Mouse (Mus musculus) embryonic facial prominence, embryonic 11.5 days (tissue): ENCODE data around the gene Pnpla5. TPM values are rescaled to one million over a fixed set of nuclear protein-coding genes. Genes with fewer than 3 reads are reported as not detected.
"Not testable (repeated sequence)": the region's sequence is repeated elsewhere in the genome, so short reads cannot be mapped to it uniquely, and the experiment has no call there.

ENCODE experiments used
- ATAC-seq: fragments of 200-750 bp; cut with Nextera tagmentation; replicated peaks from 2 replicates; pipeline ENCODE4 v1.8.0; 2017; ENCODE audit warnings: low read depth; ENCODE audit not compliant: insufficient number of reproducible peaks, low FRiP score, low TSS enrichment
- DNase-seq: peaks from one replicate; pipeline ENCODE4 v3.0.0-alpha.2; 2015; ENCODE audit warnings: low spot score
- H3K27ac ChIP-seq: fragments of 300-500 bp; sonication (generic); replicated peaks from 2 replicates; pipeline ENCODE4 v1.5.1; 2014; ENCODE audit warnings: mild to moderate bottlenecking, low read depth, low read length, control low read depth
- H3K27me3 ChIP-seq: fragments of 300-500 bp; sonication (generic); 2 replicates; pipeline ENCODE4 v1.6.1; 2014; ENCODE audit warnings: mild to moderate bottlenecking, low read length, moderate library complexity, mixed read lengths; ENCODE audit not compliant: control insufficient read depth, insufficient read depth
- H3K36me3 ChIP-seq: fragments of 300-500 bp; sonication (generic); replicated peaks from 2 replicates; pipeline ENCODE4 v1.6.1; 2014; ENCODE audit warnings: low read depth, mild to moderate bottlenecking, low read length, moderate library complexity, mixed read lengths; ENCODE audit not compliant: control insufficient read depth, insufficient read depth
- H3K4me1 ChIP-seq: fragments of 300-500 bp; sonication (generic); 2 replicates; pipeline ENCODE4 v1.6.1; 2014; ENCODE audit warnings: low read length, mixed read lengths; ENCODE audit not compliant: control insufficient read depth, insufficient read depth
- H3K4me2 ChIP-seq: fragments of 300-500 bp; sonication (generic); 2 replicates; pipeline ENCODE4 v1.6.1; 2014; ENCODE audit warnings: low read depth, mild to moderate bottlenecking, control low read depth, low read length, moderate library complexity
- H3K4me3 ChIP-seq: fragments of 300-500 bp; sonication (generic); 2 replicates; pipeline ENCODE4 v1.5.1; 2014; ENCODE audit warnings: low read depth, low read length, control low read depth
- H3K9ac ChIP-seq: fragments of 300-500 bp; sonication (generic); replicated peaks from 2 replicates; pipeline ENCODE4 v1.6.1; 2014; ENCODE audit warnings: mild to moderate bottlenecking, control low read depth, low read length
- H3K9me3 ChIP-seq: fragments of 300-500 bp; sonication (generic); replicated peaks from 2 replicates; pipeline ENCODE4 v1.6.1; 2016; ENCODE audit warnings: mild to moderate bottlenecking, low read length, inconsistent platforms, mixed read lengths; ENCODE audit not compliant: control insufficient read depth
- WGBS: fragments of 180-500 bp; shearing (Covaris S2); extraction: QIAGEN DNeasy Blood & Tissue Kit; methylation state at CpG from one replicate; pipeline ENCODE4 v1.1.7; 2014; 5-methylcytosine and 5-hydroxymethylcytosine counted together
- polyA plus RNA-seq: library from polyadenylated mRNA; unstranded; fragments of >200 nt; fragmentation: Nextera tagmentation; extraction: Ambion mirVana; gene quantifications from 2 replicates; pipeline ENCODE4 v1.2.1, GENCODE M21; 2014

Pnpla5 gene
- polyA plus RNA-seq, 1 experiment from 2014 or later, result not detected

- no peak overlapping the region for H3K4me2 ChIP-seq
- no peak overlapping the region for H3K27ac ChIP-seq
- 73% methylated on average over 6 of the region's 6 CpGs for WGBS
- H3K9me3 ChIP-seq, result no peaks in the 10 kb centered on the region
- H3K27me3 ChIP-seq, result no peaks in the 10 kb centered on the region
- H3K9ac ChIP-seq, result no peak overlapping the region
- no peak overlapping the region for H3K4me3 ChIP-seq
- H3K4me1 ChIP-seq, result no peaks in the 10 kb centered on the region
- DNase-seq (no peak), ATAC-seq (no peak)
- H3K36me3 ChIP-seq, result no peaks in the 10 kb centered on the region
Observed at GRCm38 (mm10) chr15:84113873-84114272, 9.1 kb downstream of the Pnpla5 start.

DNA sequence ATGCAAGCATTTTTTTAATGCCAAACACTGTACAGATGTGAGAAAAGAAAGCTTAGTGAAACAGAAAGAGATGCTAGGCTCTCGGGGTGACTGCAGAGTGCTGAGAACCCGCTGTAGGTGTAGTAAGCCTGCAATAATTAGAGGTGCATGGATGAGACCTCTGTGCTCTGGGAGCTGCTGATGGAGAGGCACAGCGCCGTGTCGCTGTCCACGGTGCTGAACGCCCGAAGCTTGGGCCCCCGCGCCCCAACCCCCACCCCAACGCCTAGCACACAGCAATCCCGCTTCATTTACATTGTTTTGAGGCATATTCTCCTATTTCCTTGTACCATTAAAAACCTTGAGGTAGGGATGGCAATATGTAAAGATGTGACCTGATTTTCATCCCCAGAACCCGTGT is 14.1 kb downstream of the Pnpla5 start:
- H3K27ac ChIP-seq, result no peak overlapping the region
- no peaks in the 10 kb centered on the region for H3K9me3 ChIP-seq
- no peak overlapping the region for H3K9ac ChIP-seq
- ATAC-seq (no peak), DNase-seq (peak; percentile 75)
- H3K4me1 ChIP-seq, result no peaks in the 10 kb centered on the region; the same call in 1 of the 2 replicates
- 6% methylated on average over 13 of the region's 13 CpGs for WGBS
- H3K4me3 ChIP-seq, result no peak overlapping the region
- peaks cover 25% of the 10 kb centered on the region for H3K27me3 ChIP-seq
- H3K36me3 ChIP-seq, result no peaks in the 10 kb centered on the region
- H3K4me2 ChIP-seq, result no peak overlapping the region

DNA sequence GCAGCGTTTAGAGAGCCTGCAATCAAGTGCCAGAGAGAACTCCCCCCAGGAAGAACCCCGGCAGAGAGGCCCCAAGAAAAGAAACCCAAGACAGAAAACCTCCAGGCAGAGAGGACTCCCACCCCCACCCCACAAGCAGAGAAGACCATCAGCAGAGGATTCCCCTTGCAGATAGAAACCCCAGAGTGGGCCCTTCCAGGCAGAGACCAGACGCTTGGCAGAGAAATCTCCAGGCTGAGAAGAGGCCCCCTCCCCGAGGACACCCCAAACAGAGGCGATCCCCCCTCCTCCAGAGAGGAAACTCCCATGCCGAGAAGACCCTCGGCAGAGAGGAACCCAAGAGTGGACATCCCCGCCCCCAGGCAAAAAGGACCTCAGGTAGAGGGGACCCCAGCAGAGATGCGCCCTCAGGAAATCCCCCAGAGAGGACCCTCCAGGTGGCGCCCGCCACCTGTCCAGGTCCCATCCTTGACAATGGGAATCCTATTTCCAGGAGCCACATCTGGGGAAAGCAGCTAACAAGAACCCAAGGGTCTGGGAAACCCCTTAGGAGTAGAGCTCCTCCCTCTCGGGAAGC is 17.0 kb downstream of the Pnpla5 start:
- DNase-seq, result no peak
- no peaks in the 10 kb centered on the region; the same call in 1 of the 2 replicates for H3K4me1 ChIP-seq
- no peak overlapping the region for H3K27ac ChIP-seq
- H3K36me3 ChIP-seq, result no peaks in the 10 kb centered on the region
- H3K4me3 ChIP-seq, result peak overlapping the region; percentile 55
- WGBS, result 8% methylated on average over 12 of the region's 12 CpGs
- H3K27me3 ChIP-seq, result peaks cover 25% of the 10 kb centered on the region
- H3K9me3 ChIP-seq, result no peaks in the 10 kb centered on the region
- peak overlapping the region; percentile 79 for H3K4me2 ChIP-seq
- no peak for ATAC-seq
- H3K9ac ChIP-seq, result no peak overlapping the region

DNA sequence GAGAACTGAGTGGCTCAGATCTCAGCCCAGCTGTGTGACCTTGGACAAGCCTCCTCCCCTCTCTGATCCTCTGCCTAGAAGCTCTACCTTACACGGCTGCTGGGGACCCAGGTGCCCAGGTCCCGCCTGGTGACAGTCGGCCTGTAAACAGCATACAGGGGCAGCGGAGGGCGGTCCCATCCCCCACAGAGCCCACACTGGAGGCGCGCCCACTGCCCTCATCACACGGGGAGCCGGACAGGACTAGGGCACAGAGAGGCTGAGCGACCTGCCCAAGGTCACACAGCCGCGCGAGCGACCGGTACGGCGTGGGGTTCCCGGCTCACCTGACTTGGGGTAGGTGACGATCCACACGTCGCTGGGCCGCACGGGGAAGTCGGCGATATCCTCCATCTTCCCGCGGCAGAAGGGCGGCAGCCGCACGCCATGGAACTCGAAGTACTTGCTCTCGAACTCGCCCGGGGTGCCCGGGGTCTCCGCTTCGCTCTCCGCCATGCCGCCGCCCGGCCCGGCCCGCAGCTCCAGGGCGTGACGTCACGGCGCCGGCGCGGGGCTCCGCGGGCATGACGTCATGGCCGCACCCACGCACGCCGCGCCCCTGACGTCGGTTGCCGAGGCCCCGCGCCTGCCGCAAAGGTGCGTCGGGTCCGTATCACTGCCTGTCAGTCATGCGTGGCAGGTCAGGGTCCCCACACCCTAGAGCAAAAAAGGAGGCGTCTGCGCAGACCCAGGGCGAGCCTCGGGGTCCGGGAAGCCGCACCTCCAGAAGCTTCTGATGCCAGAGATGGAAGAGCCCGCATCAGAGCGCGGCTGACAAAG is 17.7 kb downstream of the Pnpla5 start, which contains the start of gene Sult4a1:
Gene Sult4a1 (minus strand): TSS at position 650 of the 819 bp plus-strand sequence.
- H3K27ac ChIP-seq, result no peak within 1 kb of the TSS
- WGBS, result 1% methylated on average over 69 of the region's 77 CpGs
- peaks cover 25% of the 10 kb centered on the region for H3K27me3 ChIP-seq
- ATAC-seq (peak; percentile 41; the same call in 1 of the 2 replicates), DNase-seq (peak; percentile 52)
- H3K9me3 ChIP-seq, result no peaks in the 10 kb centered on the region
- peak within 1 kb of the TSS; percentile 79 for H3K4me2 ChIP-seq
- H3K4me1 ChIP-seq, result no peaks in the 10 kb centered on the region; the same call in 1 of the 2 replicates
- H3K36me3 ChIP-seq, result no peaks in the 10 kb centered on the region
- H3K9ac ChIP-seq, result peak within 1 kb of the TSS; percentile 43
- peak within 1 kb of the TSS; percentile 55 for H3K4me3 ChIP-seq

- H3K9ac ChIP-seq, result no peak overlapping the region
- 71% methylated on average over 7 of the region's 7 CpGs for WGBS
- H3K4me1 ChIP-seq, result no peaks in the 10 kb centered on the region; the same call in 1 of the 2 replicates
- H3K9me3 ChIP-seq, result no peaks in the 10 kb centered on the region
- H3K4me2 ChIP-seq, result no peak overlapping the region; the same call in 1 of the 2 replicates
- peaks cover 25% of the 10 kb centered on the region for H3K27me3 ChIP-seq
- ATAC-seq (0 out of 2 replicates have a peak, but pooled peaks have one; percentile 11), DNase-seq (no peak)
- no peaks in the 10 kb centered on the region for H3K36me3 ChIP-seq
- H3K4me3 ChIP-seq, result peak overlapping the region; percentile 55
- no peak overlapping the region for H3K27ac ChIP-seq
Observed at GRCm38 (mm10) chr15:84104626-84105025, 18.3 kb downstream of the Pnpla5 start.

DNA sequence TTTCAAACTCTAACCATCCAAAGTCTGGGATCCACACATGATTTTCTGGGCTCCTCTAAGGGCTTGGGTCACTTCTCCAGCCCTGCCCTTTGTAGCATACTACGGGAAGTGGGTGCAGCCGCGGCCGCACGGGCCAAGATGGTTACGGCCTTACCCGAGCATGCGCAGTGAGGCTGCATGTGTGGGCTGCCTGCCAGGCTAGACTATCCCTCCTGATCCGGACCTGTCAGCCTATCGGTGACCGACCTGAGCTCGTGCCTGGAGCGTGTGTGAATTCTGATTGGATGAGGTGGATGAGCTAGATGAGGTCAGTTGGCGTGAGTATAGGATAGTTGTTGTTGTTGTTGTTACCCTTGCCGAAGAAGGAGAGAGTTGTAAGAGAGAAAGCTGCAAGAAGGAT is 25.4 kb downstream of the Pnpla5 start:
- H3K4me1 ChIP-seq, H3K27ac ChIP-seq, DNase-seq, H3K4me3 ChIP-seq, H3K36me3 ChIP-seq, H3K9me3 ChIP-seq, H3K27me3 ChIP-seq, H3K9ac ChIP-seq, H3K4me2 ChIP-seq, ATAC-seq: not testable (repeated sequence)
- WGBS, result 84% methylated on average over 15 of the region's 15 CpGs

GRCm38 (mm10) chr15:84096051-84096450 is 26.9 kb downstream of the Pnpla5 start:
- DNase-seq, result no peak
- no peak overlapping the region for H3K4me3 ChIP-seq

GRCm38 (mm10) chr15:84094921-84095320 is 28.1 kb downstream of the Pnpla5 start:
- Histone ChIP-seq H3K4me2 (no peak overlapping the region), H3K4me1 (no peaks in the 10 kb centered on the region), H3K27me3 (no peaks in the 10 kb centered on the region), H3K4me3 (no peak overlapping the region), H3K9me3 (no peaks in the 10 kb centered on the region), H3K27ac (no peak overlapping the region), H3K9ac (no peak overlapping the region), H3K36me3 (no peaks in the 10 kb centered on the region)
- ATAC-seq (no peak), DNase-seq (no peak)
- WGBS, result 78% methylated on average over 7 of the region's 7 CpGs

More at GRCm38 (mm10) chr15:84096051-84096450, 26.9 kb downstream of the Pnpla5 start:
- H3K27ac ChIP-seq, result no peak overlapping the region
- H3K9ac ChIP-seq, result no peak overlapping the region
- no peaks in the 10 kb centered on the region for H3K9me3 ChIP-seq
- no peak overlapping the region for H3K4me2 ChIP-seq
- no peaks in the 10 kb centered on the region for H3K4me1 ChIP-seq
- ATAC-seq, result no peak
- WGBS, result 87% methylated on average over 8 of the region's 8 CpGs
- no peaks in the 10 kb centered on the region for H3K36me3 ChIP-seq
- H3K27me3 ChIP-seq, result no peaks in the 10 kb centered on the region
